Comparison of ENCODE assay signal across 8 mouse cellular contexts in the genomic region with DNA sequence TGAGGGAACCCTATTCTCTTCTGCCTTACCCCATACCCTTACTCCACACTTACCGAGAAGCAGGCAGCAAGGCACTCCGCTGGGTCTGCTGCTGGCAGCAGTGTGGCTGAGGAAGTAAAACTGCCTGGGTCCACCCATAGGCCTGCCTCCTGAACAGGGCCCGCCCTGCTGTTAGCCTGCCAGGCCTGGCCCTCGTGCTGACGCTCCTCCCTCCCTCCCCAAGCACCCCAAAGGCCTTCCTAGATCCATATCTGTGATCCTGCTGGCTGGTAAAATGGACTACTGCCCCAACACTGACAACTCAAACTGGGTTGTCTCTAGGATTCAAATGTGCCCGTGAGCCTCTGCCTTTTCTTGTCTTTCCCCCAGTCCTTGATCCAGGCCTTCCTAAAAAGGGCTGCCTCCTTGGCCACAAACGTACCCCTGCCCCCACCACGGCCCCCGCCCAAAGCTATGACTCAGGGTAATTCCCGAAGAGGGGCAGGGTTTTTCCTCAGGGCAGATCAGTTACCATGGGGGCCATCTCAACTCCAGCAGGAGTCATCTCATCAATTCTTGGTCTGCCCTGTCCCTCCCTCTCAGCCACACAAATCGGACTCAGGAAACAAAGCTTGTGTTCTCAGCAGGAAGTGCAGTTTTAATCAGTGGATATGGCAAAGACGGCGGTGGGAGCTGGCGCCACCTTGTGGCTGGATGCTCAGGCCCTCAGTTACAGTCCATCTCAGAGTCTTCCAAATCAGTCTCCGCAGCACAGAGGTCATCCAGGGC. TPM values are rescaled to one million over a fixed set of nuclear protein-coding genes. Genes with fewer than 3 reads are reported as not detected.
DNase-seq lines count a peak whose midpoint lies in the region; ATAC-seq lines count a peak whose summit lies in the region.

A gene (minus strand): TSS at position 599 of the 768 bp plus-strand sequence.

- H3K9me3 ChIP-seq in megakaryocyte, embryonic 14.5 days = no peaks in the 10 kb centered on the region

- peaks cover 67% of the 10 kb centered on the region for H3K4me1 ChIP-seq in megakaryocyte, embryonic 14.5 days

- DNase-seq in gastrocnemius, adult 8-10 months (ENCODE audit: low spot score in 2 of 2) = peak; percentile 87 to 90
- peak; percentile 74 for DNase-seq in hindlimb bud, embryonic 11.5 days (ENCODE audit: extremely low spot score, low read depth, low spot score)
- peak; percentile 81 to 82 for DNase-seq in left cerebral cortex, adult 8-10 months (ENCODE audit: low spot score in 2 of 2)
- DNase-seq in right cerebral cortex, postnatal 14 days = peak; percentile 86
- peak; percentile 84 for DNase-seq in yolk sac, embryonic 10.5 days (ENCODE audit: low spot score)

- H3K36me3 ChIP-seq in megakaryocyte, embryonic 14.5 days (replicated peaks; ENCODE audit: low read length) = peaks cover 81% of the 10 kb centered on the region

- no peaks in the 10 kb centered on the region for H3K27me3 ChIP-seq in megakaryocyte, embryonic 14.5 days (replicated peaks)

- peak; percentile 59 for ATAC-seq in activated CD4-positive, CD25-positive, alpha-beta regulatory T cell, adult 4 months
- peak; percentile 72 for ATAC-seq in common myeloid progenitor, adult 5-6 weeks (replicated peaks; ENCODE audit: low read depth, poor library complexity, severe bottlenecking)

- H3K4me3 ChIP-seq in megakaryocyte, embryonic 14.5 days (replicated peaks) = peak within 1 kb of the TSS; percentile 90

RNA-seq across cellular contexts. Expression of the gene that starts here (rescaled TPM):
- 10 to 100 TPM; 36.6 to 42.8 TPM for polyA plus RNA-seq in activated CD4-positive, CD25-positive, alpha-beta regulatory T cell, adult 4 months (2017; shearing (Covaris generic))
- 13.3 and 16.1 TPM in 2 replicates for total RNA-seq in common myeloid progenitor, adult 5-6 weeks (2017)
- 10 to 100 TPM; 11.4 to 17.2 (median 13.0) TPM for total RNA-seq in gastrocnemius, adult 8-10 months (2022)
- total RNA-seq in left cerebral cortex, adult 8-10 months (2022) = 10 to 100 TPM; 11.8 to 17.1 (median 14.0) TPM
- polyA plus RNA-seq in megakaryocyte, embryonic 14.5 days (2012; ENCODE audit: insufficient read depth, low replicate concordance) = 25.2 and 49.1 TPM in 2 replicates

Comparison
In these comparisons a context has a peak if more than half of its experiments do, and no peak if none do; other contexts are left out.
1. Peak in every context shown above with its lines: DNase-seq, ATAC-seq and H3K4me3 ChIP-seq.